In genomic region chr17:75235781-75236180, GRCm38 (mm10) we compare ENCODE assay signal across 16 mouse cellular contexts.
DNase-seq lines count a peak whose midpoint lies in the region; ATAC-seq lines count a peak whose summit lies in the region.
"Had no signal": no experiment of that assay in that cellular context is flagged by ENCODE, and none has a peak within 500 bp of the region (broad histone marks: within the 10 kb centered on the region; RNA-seq: fewer than 3 reads in every experiment).

No protein-coding gene starts in this region.

- WGBS in kidney, embryonic 16.5 days = 80% methylated on average over 3 of the region's 3 CpGs
- 28% methylated on average over 3 of the region's 3 CpGs for WGBS in embryonic facial prominence, embryonic 15.5 days

- peak overlapping the region; percentile 56 for H3K27ac ChIP-seq in kidney, embryonic 16.5 days (ENCODE audit: low read length)
- peak overlapping the region; percentile 19; the same call in 1 of the 2 replicates for H3K27ac ChIP-seq in embryonic facial prominence, embryonic 15.5 days (replicated peaks)
- H3K27ac ChIP-seq: hindbrain, embryonic 10.5 days; liver, embryonic 13.5 days; midbrain, embryonic 12.5 days; neural tube, embryonic 15.5 days had no signal

- intact Hi-C loops in left cerebral cortex, postnatal 4 days (cut with DNase I) = no loop called here

- peaks cover 9% of the 10 kb centered on the region; the same call in 1 of the 2 replicates for H3K4me1 ChIP-seq in kidney, embryonic 16.5 days (ENCODE audit: insufficient read depth, low read length)
- peaks cover 11% of the 10 kb centered on the region for H3K4me1 ChIP-seq in embryonic facial prominence, embryonic 15.5 days
- H3K4me1 ChIP-seq: liver, embryonic 13.5 days; midbrain, embryonic 12.5 days; neural tube, embryonic 15.5 days had no signal

- no peaks in the 10 kb centered on the region for H3K27me3 ChIP-seq in kidney, embryonic 16.5 days (ENCODE audit: insufficient read depth, low read length)
- H3K27me3 ChIP-seq in embryonic facial prominence, embryonic 15.5 days = no peaks in the 10 kb centered on the region
- H3K27me3 ChIP-seq: liver, embryonic 13.5 days; midbrain, embryonic 12.5 days; neural tube, embryonic 15.5 days had no signal

- no peak overlapping the region for H3K4me2 ChIP-seq in kidney, embryonic 16.5 days (replicated peaks; ENCODE audit: low read depth, low read length)
- H3K4me2 ChIP-seq in embryonic facial prominence, embryonic 15.5 days (replicated peaks) = no peak overlapping the region
- H3K4me2 ChIP-seq: liver, embryonic 13.5 days; midbrain, embryonic 12.5 days; neural tube, embryonic 15.5 days had no signal

- no peak for ATAC-seq in kidney, embryonic 16.5 days (ENCODE audit: low FRiP score, low TSS enrichment)
- ATAC-seq in embryonic facial prominence, embryonic 15.5 days (ENCODE audit: insufficient number of reproducible peaks, low FRiP score, low TSS enrichment, low read depth) = peak; percentile 51; the same call in 1 of the 2 replicates

- no peaks in the 10 kb centered on the region for H3K9me3 ChIP-seq in kidney, embryonic 16.5 days (ENCODE audit: low read length)
- no peaks in the 10 kb centered on the region for H3K9me3 ChIP-seq in embryonic facial prominence, embryonic 15.5 days (replicated peaks)
- H3K9me3 ChIP-seq: hindbrain, embryonic 10.5 days; liver, embryonic 13.5 days; midbrain, embryonic 12.5 days; neural tube, embryonic 15.5 days had no signal

- DNase-seq in cerebellum, postnatal 14 days = peak; percentile 8 to 9
- DNase-seq in cerebellum, adult 11-12 months = no peak
- no peak for DNase-seq in kidney, adult 8-10 months
- DNase-seq in left cerebral cortex, postnatal 4 days = peak; percentile 6
- no peak for DNase-seq in adrenal gland, adult 8-10 months
- no peak for DNase-seq in kidney, postnatal 10 days
- DNase-seq: adrenal gland, adult 2 months; cerebellum, adult 18-20 months; liver, embryonic 13.5 days; spleen, adult 18-20 months had no signal

- H3K4me3 ChIP-seq in kidney, embryonic 16.5 days (ENCODE audit: low read length) = no peak overlapping the region
- H3K4me3 ChIP-seq in embryonic facial prominence, embryonic 15.5 days (replicated peaks) = no peak overlapping the region
- H3K4me3 ChIP-seq: hindbrain, embryonic 10.5 days; liver, embryonic 13.5 days; midbrain, embryonic 12.5 days; neural tube, embryonic 15.5 days had no signal

- no peak overlapping the region for H3K9ac ChIP-seq in kidney, embryonic 16.5 days (replicated peaks; ENCODE audit: low read length)
- H3K9ac ChIP-seq in embryonic facial prominence, embryonic 15.5 days = no peak overlapping the region
- H3K9ac ChIP-seq: liver, embryonic 13.5 days; midbrain, embryonic 12.5 days; neural tube, embryonic 15.5 days had no signal

- H3K36me3 ChIP-seq in kidney, embryonic 16.5 days (ENCODE audit: insufficient read depth, low read length) = 0 out of 2 replicates have a peak, but pooled peaks cover 4% of the 10 kb centered on the region
- no peaks in the 10 kb centered on the region for H3K36me3 ChIP-seq in embryonic facial prominence, embryonic 15.5 days
- H3K36me3 ChIP-seq: G1E; hindbrain, embryonic 10.5 days; liver, embryonic 13.5 days; midbrain, embryonic 12.5 days; neural tube, embryonic 15.5 days had no signal

Comparison
In these comparisons a context has a peak if more than half of its experiments do, and no peak if none do; other contexts are left out.
1. DNase-seq: peak in cerebellum, postnatal 14 days (2 of 2) and left cerebral cortex, postnatal 4 days (single experiment); none in cerebellum, adult 11-12 months (single experiment), kidney, adult 8-10 months (0 of 2), adrenal gland, adult 8-10 months (single experiment) and kidney, postnatal 10 days (single experiment).